Mouse (Mus musculus) stomach, embryonic 15.5 days (tissue): ENCODE data around the gene Sclt1. TPM values are rescaled to one million over a fixed set of nuclear protein-coding genes. Genes with fewer than 3 reads are reported as not detected.

Experiments used
- ATAC-seq: fragments of 200-750 bp; cut with Nextera tagmentation; 2 replicates; pipeline ENCODE4 v1.8.0; 2017; ENCODE audit warnings: low read depth, moderate number of reproducible peaks, moderate TSS enrichment; ENCODE audit not compliant: insufficient read depth, low FRiP score
- H3K27ac ChIP-seq: fragments of 300-500 bp; sonication (generic); 2 replicates; pipeline ENCODE4 v1.5.1; 2015; ENCODE audit warnings: mild to moderate bottlenecking, inconsistent platforms
- H3K27me3 ChIP-seq: fragments of 300-500 bp; sonication (generic); replicated peaks from 2 replicates; pipeline ENCODE4 v1.6.1; 2015; ENCODE audit warnings: inconsistent platforms
- H3K36me3 ChIP-seq: fragments of 300-500 bp; sonication (generic); 2 replicates; pipeline ENCODE4 v1.6.1; 2015; ENCODE audit warnings: inconsistent platforms
- H3K4me1 ChIP-seq: fragments of 300-500 bp; sonication (generic); 2 replicates; pipeline ENCODE4 v1.6.1; 2015; ENCODE audit warnings: inconsistent platforms
- H3K4me2 ChIP-seq: fragments of 300-500 bp; sonication (generic); 2 replicates; pipeline ENCODE4 v1.6.1; 2015; ENCODE audit warnings: mild to moderate bottlenecking, inconsistent platforms
- H3K4me3 ChIP-seq: fragments of 300-500 bp; sonication (generic); replicated peaks from 2 replicates; pipeline ENCODE4 v1.5.1; 2015; ENCODE audit warnings: inconsistent platforms
- H3K9ac ChIP-seq: fragments of 300-500 bp; sonication (generic); 2 replicates; pipeline ENCODE4 v1.6.1; 2015; ENCODE audit warnings: inconsistent platforms
- H3K9me3 ChIP-seq: fragments of 300-500 bp; sonication (generic); 2 replicates; pipeline ENCODE4 v1.6.1; 2016; ENCODE audit warnings: inconsistent platforms
- WGBS: fragments of 180-500 bp; shearing (Covaris S2); methylation state at CpG from one replicate; pipeline ENCODE4 v1.1.7; 2015; 5-methylcytosine and 5-hydroxymethylcytosine counted together
- polyA plus RNA-seq: library from polyadenylated mRNA; unstranded; fragments of >200 nt; fragmentation: Nextera tagmentation; extraction: Ambion mirVana; gene quantifications from 2 replicates; pipeline ENCODE4 v1.2.1, GENCODE M21; 2015

Sclt1 gene
- polyA plus RNA-seq, 1 experiment from 2014 or later: 18.0 TPM

- Histone ChIP-seq H3K27me3 (no peaks in the 10 kb centered on the region), H3K27ac (no peak overlapping the region), H3K4me2 (no peak overlapping the region), H3K4me3 (no peak overlapping the region), H3K36me3 (0 out of 2 replicates have a peak, but pooled peaks cover 9% of the 10 kb centered on the region), H3K9ac (no peak overlapping the region), H3K9me3 (no peaks in the 10 kb centered on the region), H3K4me1 (no peaks in the 10 kb centered on the region; the same call in 1 of the 2 replicates)
- ATAC-seq: no peak
- WGBS: 90% methylated on average over 12 of the region's 12 CpGs
Observed at GRCm38 (mm10) chr3:41604629-41605321, 137.5 kb downstream of the Sclt1 start.

- Histone ChIP-seq H3K9ac (no peak overlapping the region), H3K27ac (no peak overlapping the region), H3K36me3 (0 out of 2 replicates have a peak, but pooled peaks cover 6% of the 10 kb centered on the region), H3K4me2 (no peak overlapping the region), H3K4me3 (no peak overlapping the region), H3K9me3 (no peaks in the 10 kb centered on the region), H3K27me3 (no peaks in the 10 kb centered on the region), H3K4me1 (no peaks in the 10 kb centered on the region; the same call in 1 of the 2 replicates)
- 67% methylated on average over 5 of the region's 5 CpGs for WGBS
- ATAC-seq: no peak
Observed at GRCm38 (mm10) chr3:41603470-41604019, 138.8 kb downstream of the Sclt1 start.

- no peaks in the 10 kb centered on the region for H3K27me3 ChIP-seq
- no peak overlapping the region for H3K4me3 ChIP-seq
- peaks cover 11% of the 10 kb centered on the region; the same call in 1 of the 2 replicates for H3K36me3 ChIP-seq
- H3K4me2 ChIP-seq: no peak overlapping the region
- no peaks in the 10 kb centered on the region for H3K9me3 ChIP-seq
- no peak overlapping the region for H3K9ac ChIP-seq
- H3K27ac ChIP-seq: no peak overlapping the region
- no peak for ATAC-seq
- 44% methylated on average over 10 of the region's 10 CpGs for WGBS
- H3K4me1 ChIP-seq: no peaks in the 10 kb centered on the region; the same call in 1 of the 2 replicates
Observed at GRCm38 (mm10) chr3:41602933-41603332, 139.4 kb downstream of the Sclt1 start.

GRCm38 (mm10) chr3:41601226-41602020 lies 140.9 kb downstream of the Sclt1 start:
- H3K4me1 ChIP-seq: no peaks in the 10 kb centered on the region; the same call in 1 of the 2 replicates
- no peak overlapping the region for H3K27ac ChIP-seq
- no peaks in the 10 kb centered on the region for H3K27me3 ChIP-seq
- ATAC-seq: no peak
- no peak overlapping the region for H3K9ac ChIP-seq
- peaks cover 19% of the 10 kb centered on the region; the same call in 1 of the 2 replicates for H3K36me3 ChIP-seq
- 77% methylated on average over 9 of the region's 9 CpGs for WGBS
- H3K4me3 ChIP-seq: no peak overlapping the region
- H3K9me3 ChIP-seq: no peaks in the 10 kb centered on the region
- no peak overlapping the region for H3K4me2 ChIP-seq

- 0 out of 2 replicates have a peak, but pooled peaks have one; percentile 27 for ATAC-seq
- Histone ChIP-seq H3K9me3 (no peaks in the 10 kb centered on the region), H3K27me3 (no peaks in the 10 kb centered on the region), H3K4me2 (no peak overlapping the region), H3K36me3 (peaks cover 18% of the 10 kb centered on the region; the same call in 1 of the 2 replicates), H3K4me1 (no peaks in the 10 kb centered on the region; the same call in 1 of the 2 replicates), H3K4me3 (no peak overlapping the region), H3K27ac (no peak overlapping the region), H3K9ac (no peak overlapping the region)
- WGBS: 88% methylated on average over 14 of the region's 14 CpGs
Observed at GRCm38 (mm10) chr3:41599806-41600589, 142.3 kb downstream of the Sclt1 start.

- Histone ChIP-seq H3K27me3 (no peaks in the 10 kb centered on the region), H3K4me1 (no peaks in the 10 kb centered on the region; the same call in 1 of the 2 replicates), H3K27ac (no peak overlapping the region), H3K9ac (no peak overlapping the region), H3K36me3 (peaks cover 18% of the 10 kb centered on the region), H3K9me3 (no peaks in the 10 kb centered on the region), H3K4me3 (no peak overlapping the region), H3K4me2 (no peak overlapping the region)
- ATAC-seq: no peak
- WGBS: 92% methylated on average over 10 of the region's 10 CpGs
Observed at GRCm38 (mm10) chr3:41599226-41599625, 143.1 kb downstream of the Sclt1 start.

- Histone ChIP-seq H3K36me3 (peaks cover 23% of the 10 kb centered on the region), H3K9me3 (no peaks in the 10 kb centered on the region), H3K9ac (no peak overlapping the region), H3K4me1 (no peaks in the 10 kb centered on the region; the same call in 1 of the 2 replicates), H3K27me3 (no peaks in the 10 kb centered on the region), H3K4me3 (no peak overlapping the region), H3K27ac (no peak overlapping the region), H3K4me2 (no peak overlapping the region)
- ATAC-seq: no peak
- 88% methylated on average over 9 of the region's 9 CpGs for WGBS
Observed at GRCm38 (mm10) chr3:41598412-41598811, 143.9 kb downstream of the Sclt1 start.

- Histone ChIP-seq H3K36me3 (peaks cover 23% of the 10 kb centered on the region), H3K4me3 (no peak overlapping the region), H3K4me1 (no peaks in the 10 kb centered on the region), H3K9ac (no peak overlapping the region), H3K9me3 (no peaks in the 10 kb centered on the region), H3K4me2 (no peak overlapping the region), H3K27ac (no peak overlapping the region), H3K27me3 (no peaks in the 10 kb centered on the region)
- ATAC-seq: no peak
- WGBS: 87% methylated on average over 8 of the region's 8 CpGs
Observed at GRCm38 (mm10) chr3:41597036-41597435, 145.3 kb downstream of the Sclt1 start.

- no peaks in the 10 kb centered on the region for H3K9me3 ChIP-seq
- peaks cover 25% of the 10 kb centered on the region for H3K36me3 ChIP-seq
- H3K9ac ChIP-seq: no peak overlapping the region
- no peak overlapping the region for H3K4me3 ChIP-seq
- no peak for ATAC-seq
- H3K27me3 ChIP-seq: no peaks in the 10 kb centered on the region
- H3K4me2 ChIP-seq: no peak overlapping the region
- 93% methylated on average over 4 of the region's 4 CpGs for WGBS
- H3K4me1 ChIP-seq: no peaks in the 10 kb centered on the region
- no peak overlapping the region for H3K27ac ChIP-seq
Observed at GRCm38 (mm10) chr3:41595010-41595409, 147.3 kb downstream of the Sclt1 start.

GRCm38 (mm10) chr3:41594097-41594879 lies 148.0 kb downstream of the Sclt1 start:
- Histone ChIP-seq H3K27ac (no peak overlapping the region), H3K4me2 (no peak overlapping the region), H3K9me3 (no peaks in the 10 kb centered on the region), H3K27me3 (no peaks in the 10 kb centered on the region), H3K9ac (no peak overlapping the region), H3K4me3 (no peak overlapping the region), H3K36me3 (peaks cover 28% of the 10 kb centered on the region), H3K4me1 (no peaks in the 10 kb centered on the region)
- 84% methylated on average over 9 of the region's 9 CpGs for WGBS
- ATAC-seq: no peak

GRCm38 (mm10) chr3:41592805-41593204 lies 149.5 kb downstream of the Sclt1 start:
- ATAC-seq: no peak
- Histone ChIP-seq H3K36me3 (peaks cover 22% of the 10 kb centered on the region), H3K9ac (no peak overlapping the region), H3K27ac (no peak overlapping the region), H3K4me3 (no peak overlapping the region), H3K27me3 (no peaks in the 10 kb centered on the region), H3K4me2 (no peak overlapping the region), H3K9me3 (no peaks in the 10 kb centered on the region), H3K4me1 (no peaks in the 10 kb centered on the region)
- 88% methylated on average over 7 of the region's 7 CpGs for WGBS
